Mouse (Mus musculus) mammary gland, adult 2 months (tissue): ENCODE measurements around the gene Zfp239. TPM values are rescaled to one million over a fixed set of nuclear protein-coding genes. Genes with fewer than 3 reads are reported as not detected.

Source experiments
- polyA plus RNA-seq: library from polyadenylated mRNA; depleted of rRNA; stranded (reverse); fragments of >200 nt; gene quantifications from 2 replicates; pipeline ENCODE4 v1.2.3, GENCODE M21; 2012; ENCODE audit warnings: low replicate concordance; rRNA removed

Zfp239 gene
- 1.4 and 2.1 TPM in 2 replicates for polyA plus RNA-seq

DNA sequence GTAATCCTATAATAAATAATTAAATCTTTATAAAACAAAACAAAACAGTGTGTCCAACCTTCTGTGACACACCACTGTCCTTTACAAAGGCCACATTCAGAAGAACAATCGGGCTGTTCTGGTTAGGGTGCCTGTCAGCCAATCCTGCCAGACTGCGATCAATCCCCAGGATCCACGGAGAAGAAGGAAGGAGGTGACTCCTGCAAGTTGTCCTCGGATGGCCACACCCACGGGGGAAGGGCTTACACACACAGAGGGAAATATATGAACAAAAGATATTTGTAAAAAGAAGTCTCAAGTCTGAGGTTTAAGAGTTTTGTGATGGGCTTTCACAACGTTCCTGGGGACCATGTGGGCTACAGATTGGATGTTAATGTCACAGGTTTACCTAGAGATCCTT lies at the start of gene Zfp239:
Zfp239 (plus strand) TSS at position 253 of the 400 bp plus-strand sequence.

DNA sequence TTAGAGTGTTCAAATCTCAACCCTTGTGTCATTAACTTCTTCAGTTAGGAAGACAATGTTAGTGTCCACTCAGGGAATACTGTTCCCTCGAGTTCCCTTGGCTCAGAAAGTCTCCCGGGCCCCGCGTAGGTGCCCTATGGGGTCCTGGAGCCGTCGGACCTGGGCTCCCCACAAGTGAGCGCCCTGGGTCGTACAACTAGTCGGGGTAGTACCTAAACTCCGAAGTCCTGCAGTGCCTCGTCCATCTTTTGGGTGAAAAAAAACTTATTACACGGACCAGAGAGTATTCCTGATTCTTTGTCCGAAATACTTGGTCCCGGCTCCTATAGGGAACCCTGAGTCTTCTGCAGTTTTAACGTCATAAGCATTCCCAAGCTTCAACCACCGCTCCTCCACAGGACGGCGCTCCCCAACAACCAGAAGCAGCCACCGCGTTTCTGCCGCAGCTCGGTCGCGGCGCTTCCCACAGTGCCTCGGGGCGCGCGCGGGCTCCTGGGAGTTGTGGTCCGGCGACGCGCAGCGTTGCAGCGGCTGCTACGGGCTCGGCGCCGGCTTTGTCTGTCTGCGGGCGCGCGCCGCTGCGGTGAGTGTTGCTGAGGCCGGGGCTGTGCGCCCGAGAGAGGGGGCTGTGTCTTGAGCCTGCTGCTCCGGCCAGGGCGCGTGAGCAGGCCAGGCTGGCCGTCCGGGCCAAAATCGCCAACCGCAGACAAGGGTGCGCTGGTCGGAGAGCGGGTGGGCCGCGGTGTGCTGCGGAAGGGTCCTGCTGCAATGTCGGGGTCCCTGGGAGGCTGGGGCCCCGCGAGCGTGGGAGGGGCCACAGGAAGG lies 21.0 kb upstream of the Zfp239 start, which contains the start of gene Zfp637:
Zfp637 (plus strand) TSS at position 495 of the 825 bp plus-strand sequence.

GRCm38 (mm10) chr6:117900126-117901080 lies 38.5 kb downstream of the Zfp239 start, which contains the start of gene Hnrnpf:
TSS of gene Hnrnpf (plus strand) at chr6:117900324.

Other genes with a start within 250 kb of the Zfp239 start
- gene Zfp637, start 20.9 kb upstream of the Zfp239 start, polyA plus RNA-seq = 19.8 and 21.9 TPM in 2 replicates
- gene Hnrnpf, start 38.2 kb downstream of the Zfp239 start, polyA plus RNA-seq = 84.2 and 110 TPM in 2 replicates
- gene Fxyd4, start 75.6 kb downstream of the Zfp239 start, polyA plus RNA-seq = 1.1 and 1.3 TPM in 2 replicates
- 1.2 and 1.6 TPM in 2 replicates for gene Rasgef1a, start 149.3 kb downstream of the Zfp239 start, polyA plus RNA-seq